Mouse (Mus musculus): Measurements from ENCODE around the gene Olfr284. TPM values are rescaled to one million over a fixed set of nuclear protein-coding genes. Genes with fewer than 3 reads are reported as not detected.

Gene Olfr284
- not detected for polyA plus RNA-seq (2017; shearing (Covaris generic))

GRCm38 (mm10) chr15:98340887-98341286 is at the start of gene Olfr284:
TSS of gene Olfr284 (minus strand) at chr15:98340987.

DNA sequence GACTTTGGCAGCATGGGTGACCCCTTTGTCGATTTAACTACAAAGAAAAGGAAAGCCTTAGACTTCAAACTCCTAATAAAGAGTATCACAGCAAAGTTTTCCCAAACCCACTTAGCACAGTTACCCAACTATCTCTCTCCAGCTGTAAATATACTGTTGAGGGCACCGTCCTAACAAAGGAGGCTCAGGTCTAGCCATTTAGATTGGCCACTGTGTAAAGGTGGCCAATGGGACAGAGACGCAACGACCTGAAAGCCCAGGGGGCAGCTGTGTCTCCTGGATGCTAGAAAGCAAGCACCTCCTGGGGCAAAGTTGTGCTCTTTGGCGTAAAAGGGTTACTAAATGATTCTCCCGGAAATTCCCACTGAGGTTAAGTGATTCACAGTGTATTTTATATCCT is 40.1 kb upstream of the Olfr284 start, which contains the start of gene Olfr283:
Olfr283 (minus strand) TSS at position 101 of the 400 bp plus-strand sequence.

DNA sequence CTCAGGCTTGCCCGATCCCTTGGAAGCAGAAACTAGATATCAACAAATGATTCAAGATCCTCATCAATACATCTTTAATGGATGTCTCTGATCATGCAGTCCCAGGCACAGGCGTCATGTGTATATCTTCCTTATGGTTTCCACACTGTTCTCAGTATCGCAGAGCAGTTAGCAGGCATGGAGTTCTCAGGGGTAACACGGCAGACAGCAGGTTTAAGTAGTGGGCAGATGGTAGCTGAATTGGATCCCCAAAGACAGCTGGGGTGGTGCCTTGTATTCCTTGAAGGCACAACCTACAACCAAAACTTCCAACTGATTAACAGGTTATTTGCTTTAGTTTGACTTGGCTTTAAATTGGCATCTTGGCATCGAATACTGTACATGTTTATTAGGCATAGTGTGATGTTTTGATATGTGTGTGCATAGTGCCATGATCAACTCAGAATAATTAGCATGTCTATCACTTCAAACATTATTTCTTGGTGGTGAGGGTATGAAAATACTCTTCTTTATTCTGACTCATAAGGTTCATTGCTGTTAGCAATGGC is 23.5 kb downstream of the Olfr284 start, which contains the start of gene Olfr285:
Olfr285 (minus strand) TSS at position 177 of the 548 bp plus-strand sequence.

DNA sequence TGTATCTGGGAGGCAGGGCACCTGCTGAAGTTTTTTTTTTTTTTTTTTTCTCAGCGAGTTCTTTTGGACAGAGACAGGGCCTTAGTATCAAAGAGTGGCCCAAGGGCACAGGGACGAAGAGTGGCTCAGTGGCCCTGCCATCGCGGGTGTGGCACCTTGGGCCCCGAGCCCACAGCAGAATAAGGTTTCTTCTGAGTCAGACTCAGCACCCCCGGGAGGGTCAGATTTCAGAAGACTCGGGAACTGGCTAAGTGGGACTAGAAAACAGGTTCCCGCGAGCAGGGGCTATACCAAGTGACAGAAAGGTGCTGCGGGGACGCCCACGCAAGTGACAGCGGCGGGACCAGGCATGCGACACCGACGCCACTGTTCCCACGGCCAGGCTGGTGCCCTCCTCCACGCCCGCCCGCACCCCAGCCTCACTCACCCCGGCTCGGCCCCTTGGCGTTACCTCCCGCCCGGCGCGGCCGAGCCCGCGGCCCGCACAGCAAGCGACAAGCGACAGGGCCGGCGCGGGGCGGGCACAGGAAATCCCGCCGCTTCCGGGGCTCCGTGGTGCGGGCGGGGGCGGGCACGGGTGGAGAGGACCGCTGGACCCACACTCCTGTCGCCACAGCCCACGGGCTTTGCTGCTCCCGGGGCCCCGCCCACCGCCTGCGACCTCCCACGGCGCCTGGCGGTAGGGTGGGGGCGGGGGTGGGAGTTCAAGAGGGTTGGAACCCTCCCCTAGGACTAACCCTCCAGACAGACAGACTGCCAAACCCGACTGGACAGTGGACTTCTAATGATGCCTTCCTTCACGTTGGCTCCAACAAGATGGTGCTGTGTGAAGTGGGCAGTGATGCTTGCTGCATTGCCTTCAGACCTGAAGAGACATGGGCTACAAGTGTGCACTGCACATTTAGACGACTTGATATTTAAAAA is 44.9 kb downstream of the Olfr284 start, which contains the start of gene Zfp641:
Zfp641 (minus strand) TSS at position 534 of the 924 bp plus-strand sequence.

Other genes with a start within 250 kb of the Olfr284 start
- gene Pfkm, start 248.4 kb downstream of the Olfr284 start, polyA plus RNA-seq (2017; shearing (Covaris generic)): 12.7 TPM
- 45.7 TPM for gene Senp1, start 247.2 kb downstream of the Olfr284 start, polyA plus RNA-seq (2017; shearing (Covaris generic))
- gene Asb8, start 175.4 kb downstream of the Olfr284 start, polyA plus RNA-seq (2017; shearing (Covaris generic)): 40.0 TPM
- gene Ccdc184, start 173.8 kb downstream of the Olfr284 start, polyA plus RNA-seq (2017; shearing (Covaris generic)): 0.07 TPM
- gene Olfr288, start 145.4 kb downstream of the Olfr284 start, polyA plus RNA-seq (2017; shearing (Covaris generic)): not detected
- not detected for gene Gm44579, start 120.0 kb downstream of the Olfr284 start, polyA plus RNA-seq (2017; shearing (Covaris generic))
- not detected for gene Olfr287, start 119.9 kb downstream of the Olfr284 start, polyA plus RNA-seq (2017; shearing (Covaris generic))
- gene Olfr286, start 106.5 kb downstream of the Olfr284 start, polyA plus RNA-seq (2017; shearing (Covaris generic)): 0.07 TPM
- not detected for gene H1fnt, start 83.7 kb downstream of the Olfr284 start, polyA plus RNA-seq (2017; shearing (Covaris generic))
- not detected for gene Zfp641, start 44.8 kb downstream of the Olfr284 start, polyA plus RNA-seq (2017; shearing (Covaris generic))
- not detected for gene Olfr285, start 23.6 kb downstream of the Olfr284 start, polyA plus RNA-seq (2017; shearing (Covaris generic))
- not detected for gene Olfr283, start 40.0 kb upstream of the Olfr284 start, polyA plus RNA-seq (2017; shearing (Covaris generic))
- gene Olfr282, start 90.2 kb upstream of the Olfr284 start, polyA plus RNA-seq (2017; shearing (Covaris generic)): not detected
- 0.05 TPM for gene Olfr281, start 111.6 kb upstream of the Olfr284 start, polyA plus RNA-seq (2017; shearing (Covaris generic))
- not detected for gene OR5BS1P, start 128.9 kb upstream of the Olfr284 start, polyA plus RNA-seq (2017; shearing (Covaris generic))
- 0.24 TPM for gene Lalba, start 141.7 kb upstream of the Olfr284 start, polyA plus RNA-seq (2017; shearing (Covaris generic))
- gene Olfr279, start 151.4 kb upstream of the Olfr284 start, polyA plus RNA-seq (2017; shearing (Covaris generic)): 0.11 TPM
- 113 TPM for gene Kansl2, start 193.3 kb upstream of the Olfr284 start, polyA plus RNA-seq (2017; shearing (Covaris generic))
- gene Ccnt1, start 229.9 kb upstream of the Olfr284 start, polyA plus RNA-seq (2017; shearing (Covaris generic)): 64.4 TPM
- not detected for gene 4930415O20Rik, start 230.0 kb upstream of the Olfr284 start, polyA plus RNA-seq (2017; shearing (Covaris generic))

All from CD4-positive, CD25-positive, alpha-beta regulatory T cell (primary cell).